Mouse (Mus musculus): ENCODE measurements around the gene Mien1.

GRCm38 (mm10) chr11:98476434-98476807 is 37.6 kb upstream of the Mien1 start:
- TF ChIP-seq ETS1 (IDR thresholded peaks at IDR 0.05; ENCODE audit: low read depth, low read length) (no peak), HCFC1 (IDR thresholded peaks at IDR 0.05; ENCODE audit: low read depth, low read length) (no peak), TBP (IDR thresholded peaks at IDR 0.05; ENCODE audit: low read depth, low read length) (no peak), BHLHE40 (IDR thresholded peaks at IDR 0.05; ENCODE audit: borderline replicate concordance, low read depth, low read length) (no peak), EP300 (IDR thresholded peaks at IDR 0.05; ENCODE audit: low read depth in 1 of 2, low read length in 2 of 2) (no peak), KAT2A (conservative IDR thresholded peaks at IDR 0.05; ENCODE audit: low read depth, low read length) (no peak)
